Mouse (Mus musculus) E14TG2a.4 (cell line): ENCODE measurements around the gene Asah2.

Experiments
- CTCF ChIP-seq: conservative IDR thresholded peaks from 2 replicates; pipeline ENCODE4 v1.5.1; 2014; ENCODE audit warnings: low read length
- NANOG ChIP-seq: IDR thresholded peaks from 2 replicates; pipeline ENCODE4 v1.6.1; 2014; ENCODE audit warnings: borderline replicate concordance, low read length, mixed read lengths

DNA sequence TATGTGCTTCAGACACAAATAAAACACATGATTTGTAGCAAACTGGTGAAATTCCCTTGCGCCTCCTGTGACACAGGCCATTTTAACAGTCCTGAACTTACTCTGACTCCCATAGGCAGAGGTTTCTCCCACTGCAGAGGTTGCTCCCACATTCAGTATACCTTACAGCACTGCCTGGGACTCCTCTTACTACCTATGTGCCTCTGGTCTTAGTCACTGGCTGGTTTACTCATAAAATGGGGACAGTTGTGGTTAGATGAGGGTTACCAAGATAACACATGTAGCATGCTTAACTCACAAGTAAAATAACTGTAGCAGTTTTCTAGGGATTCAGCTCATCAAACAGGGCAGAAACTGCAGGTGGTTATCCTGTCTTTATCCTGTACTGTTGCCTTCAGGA, 12.8 kb upstream of the Asah2 start:
- TF ChIP-seq CTCF (no peak), NANOG (no peak)
